Mouse (Mus musculus) adrenal gland, adult 8-10 months (tissue): Measurements from ENCODE around the gene Socs7. TPM values are rescaled to one million over a fixed set of nuclear protein-coding genes. Genes with fewer than 3 reads are reported as not detected.
"Not testable (repeated sequence)": the region's sequence is repeated elsewhere in the genome, so short reads cannot be mapped to it uniquely, and the experiment has no call there.

ENCODE experiments used
- DNase-seq: peaks from one replicate; pipeline ENCODE4 v3.0.0; 2022
- total RNA-seq, 4 experiments: library from RNA; stranded (reverse); gene quantifications; 2 replicates each; pipeline ENCODE4 v1.2.4; 2022

The Socs7 gene
- 10 to 100 TPM; 22.2 to 28.3 (median 24.9) TPM for total RNA-seq

DNA sequence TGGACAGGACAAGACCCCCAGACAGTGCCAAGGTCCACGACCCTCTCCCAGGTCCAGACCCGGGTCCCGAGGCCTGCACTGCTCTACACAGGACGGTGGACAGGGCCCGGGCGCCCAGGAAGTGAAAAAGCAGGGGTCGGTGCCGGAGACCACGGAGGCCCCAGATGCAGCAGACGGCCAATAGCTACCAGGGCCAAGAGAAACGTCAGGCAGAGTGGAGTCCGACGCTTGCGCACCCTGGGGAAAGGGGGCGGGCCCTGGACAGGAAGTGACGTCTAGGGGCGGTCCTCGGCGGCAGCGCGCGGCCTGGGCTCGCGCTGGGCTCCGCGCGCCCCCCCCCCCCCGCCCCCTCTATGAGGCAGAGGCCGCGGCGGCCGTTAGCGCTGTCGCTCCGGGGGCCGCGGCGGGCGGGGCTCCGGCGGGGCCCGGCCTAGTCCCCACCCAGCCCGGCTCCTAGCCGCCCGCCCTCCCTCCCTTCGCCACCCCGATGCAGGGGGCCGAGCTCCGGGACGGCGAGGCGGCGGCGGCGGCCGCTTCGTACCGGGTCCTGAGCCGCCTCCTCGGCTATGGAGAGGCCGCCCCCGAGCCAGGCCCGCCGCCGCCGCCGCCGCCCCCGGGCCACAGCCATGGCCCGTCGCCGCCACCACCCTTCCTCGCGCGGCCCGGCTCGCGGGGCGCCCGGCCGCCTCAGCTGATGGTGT is at the start of gene Socs7:
Gene Socs7, plus strand, starts transcription at position 604 of the 701 bp plus-strand sequence.
- DNase-seq, result peak; percentile 91

DNA sequence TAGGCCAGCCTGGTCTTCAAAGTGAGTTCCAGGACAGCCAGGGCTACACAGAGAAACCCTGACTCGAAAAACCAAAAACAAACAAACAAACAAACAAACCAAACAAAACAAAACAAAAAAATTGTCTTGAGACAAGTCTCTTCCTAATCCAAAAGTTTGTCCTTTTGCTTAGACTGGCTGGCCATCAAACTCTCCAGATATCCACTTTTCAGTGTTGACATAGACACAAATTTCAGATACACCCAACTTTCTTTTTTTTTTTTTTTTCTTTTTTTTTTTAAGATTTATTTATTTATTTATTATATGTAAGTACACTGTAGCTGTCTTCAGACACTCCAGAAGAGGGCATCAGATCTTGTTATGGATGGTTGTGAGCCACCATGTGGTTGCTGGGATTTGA is 49.5 kb upstream of the Socs7 start:
- DNase-seq, result not testable (repeated sequence)

DNA sequence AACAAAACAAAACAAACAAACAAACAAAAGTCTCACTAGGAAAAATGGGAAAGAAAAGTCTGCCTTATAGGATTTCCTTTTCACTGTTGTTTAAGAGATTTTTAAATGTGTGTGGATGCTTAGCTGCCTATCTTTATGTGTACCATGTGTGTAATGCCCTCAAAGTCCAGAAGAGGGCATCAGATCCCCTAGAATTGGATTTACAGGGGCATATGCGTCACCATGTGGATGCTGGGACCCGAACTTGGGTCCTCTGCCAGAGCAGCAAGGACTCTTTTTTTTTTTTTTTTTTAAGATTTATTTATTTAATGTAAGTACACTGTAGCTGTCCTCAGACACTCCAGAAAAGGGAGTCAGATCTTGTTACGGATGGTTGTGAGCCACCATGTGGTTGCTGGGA is 48.2 kb upstream of the Socs7 start:
- DNase-seq, result no peak

DNA sequence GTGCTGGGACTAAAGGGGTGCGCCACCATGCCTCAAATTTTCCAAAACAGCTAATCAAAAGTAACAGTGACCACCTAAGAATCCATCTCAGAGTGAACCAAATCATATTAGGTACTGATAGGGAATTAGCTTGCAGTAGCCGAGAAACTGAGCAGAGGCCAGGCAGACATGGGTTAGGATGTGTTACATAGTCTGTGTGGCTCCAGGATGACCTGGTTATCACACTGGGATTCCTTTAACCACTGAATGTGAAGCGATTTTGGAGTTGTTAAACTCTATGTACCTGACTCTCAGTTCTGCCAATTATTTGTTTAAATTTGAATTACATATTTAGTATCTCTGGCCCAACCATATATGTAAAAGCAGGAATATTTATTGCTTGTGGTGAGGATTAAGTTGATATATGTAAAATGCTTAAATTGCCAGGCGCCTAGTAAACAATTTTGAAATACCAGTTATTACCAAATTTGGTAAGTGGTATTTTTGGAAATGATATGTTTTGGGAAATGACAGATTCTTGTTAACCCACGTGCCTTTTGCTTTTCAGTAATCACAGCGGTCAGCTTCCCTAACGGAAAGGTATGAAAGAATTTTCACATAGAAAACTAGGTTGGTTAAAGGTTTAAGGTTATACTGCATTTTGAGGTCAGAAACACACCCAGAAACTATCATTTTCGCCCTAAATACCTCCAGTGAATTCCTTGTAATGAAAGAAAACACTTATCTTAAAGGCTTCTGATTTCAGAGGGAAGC is 47.4 kb upstream of the Socs7 start:
- DNase-seq, result no peak

DNA sequence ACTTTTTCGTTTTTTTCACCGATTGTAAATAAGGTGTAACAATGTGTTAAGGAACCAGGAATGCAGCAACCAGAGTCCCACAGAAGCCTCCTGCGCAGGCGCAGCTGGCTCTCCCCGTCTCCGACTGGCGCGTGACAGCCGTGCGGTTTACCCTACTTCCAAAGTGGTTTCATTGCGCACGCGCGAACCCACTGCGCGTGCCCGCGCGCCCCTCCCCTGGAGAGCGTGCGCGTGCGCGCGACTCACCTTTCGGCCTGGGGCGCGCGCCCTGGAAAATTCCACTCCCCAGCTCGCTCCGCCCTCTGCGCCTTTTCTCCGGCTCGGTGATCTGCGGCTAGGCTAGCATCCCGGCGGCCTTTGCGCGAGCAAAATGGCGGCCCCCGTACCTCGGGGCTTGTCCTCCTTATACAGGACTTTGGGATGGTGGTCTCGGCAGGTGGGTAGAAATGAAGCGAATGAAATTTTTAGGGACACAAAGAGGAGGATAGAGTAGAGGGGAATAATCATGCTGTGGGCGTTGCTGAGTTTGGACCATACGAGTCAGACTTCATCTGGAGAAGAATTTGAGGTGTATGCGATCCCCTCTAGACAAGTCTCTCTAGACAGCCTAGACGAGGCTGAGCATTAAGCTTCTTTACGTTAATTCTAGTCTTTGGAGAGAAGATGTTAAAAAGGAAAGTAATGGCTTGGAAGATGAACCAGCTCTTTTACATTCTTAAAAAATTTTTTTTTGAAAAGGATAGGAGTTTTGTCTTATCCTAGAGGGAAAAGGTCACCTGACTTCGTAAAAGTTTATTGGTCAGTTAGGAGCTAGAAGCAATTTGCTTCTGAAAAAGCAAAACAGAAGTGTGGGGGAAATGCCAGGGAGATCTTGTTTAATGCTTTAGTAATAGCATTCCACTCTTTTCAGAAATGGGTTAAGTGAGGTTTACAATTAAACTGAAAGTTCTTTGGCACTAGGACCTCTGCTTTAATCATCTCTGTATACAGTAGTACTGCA is 46.5 kb upstream of the Socs7 start, which contains the start of gene Mrpl45:
Gene Mrpl45, plus strand, starts transcription at position 213 of the 1,000 bp plus-strand sequence.
- DNase-seq, result peak; percentile 98

DNA sequence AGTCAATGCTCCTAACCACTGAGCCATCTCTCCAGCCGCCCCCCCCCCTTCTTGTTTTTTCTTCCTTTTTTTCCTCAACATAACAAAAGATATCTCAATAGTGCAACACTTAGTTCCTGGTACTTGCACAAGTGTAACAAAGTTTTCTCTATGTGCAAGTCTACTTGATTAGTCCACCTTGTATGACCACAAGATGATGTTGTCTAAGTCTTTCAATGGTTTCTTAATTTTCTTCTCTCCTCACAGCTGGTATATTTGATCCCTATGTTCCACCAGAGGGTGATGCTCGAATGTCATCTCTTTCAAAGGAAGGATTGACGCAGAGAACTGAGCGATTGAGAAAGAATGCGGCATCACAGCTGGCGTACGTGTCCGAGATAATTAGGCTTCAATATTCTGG is 41.2 kb upstream of the Socs7 start:
- no peak for DNase-seq

DNA sequence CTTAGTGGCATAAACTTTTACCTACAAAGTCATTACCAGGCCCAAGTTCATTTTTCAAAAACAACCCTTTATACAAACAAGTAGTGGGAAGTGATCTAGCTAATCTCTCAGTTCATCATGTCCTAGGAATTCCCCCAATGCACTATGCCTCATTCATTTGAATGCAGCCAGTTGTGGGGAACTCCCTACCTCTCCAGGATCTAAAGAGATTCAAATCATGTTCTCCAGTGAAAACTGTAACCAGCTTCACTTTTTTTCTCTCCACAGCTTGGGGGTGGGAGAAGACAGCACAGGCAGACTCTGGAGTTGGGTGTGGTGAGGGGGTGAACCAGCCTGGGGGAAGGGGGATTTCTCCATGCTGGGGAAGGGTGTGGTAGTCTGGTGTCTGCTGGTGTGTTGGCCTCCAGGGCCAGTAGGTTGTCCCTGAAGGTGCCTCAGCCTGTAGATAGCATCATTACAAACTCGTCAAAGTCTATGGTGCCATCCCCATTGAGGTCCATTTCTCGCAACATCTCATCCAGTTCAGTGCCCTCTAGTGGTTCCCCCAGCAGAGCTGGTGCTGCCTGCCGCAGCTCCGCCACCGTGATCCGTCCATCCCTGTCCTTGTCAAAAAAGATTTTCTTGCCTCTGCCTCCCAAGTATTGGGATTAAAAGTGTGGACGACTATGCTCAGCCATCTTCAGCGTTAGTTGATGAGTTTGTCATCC is 40.3 kb upstream of the Socs7 start:
- DNase-seq, result not testable (repeated sequence)

DNA sequence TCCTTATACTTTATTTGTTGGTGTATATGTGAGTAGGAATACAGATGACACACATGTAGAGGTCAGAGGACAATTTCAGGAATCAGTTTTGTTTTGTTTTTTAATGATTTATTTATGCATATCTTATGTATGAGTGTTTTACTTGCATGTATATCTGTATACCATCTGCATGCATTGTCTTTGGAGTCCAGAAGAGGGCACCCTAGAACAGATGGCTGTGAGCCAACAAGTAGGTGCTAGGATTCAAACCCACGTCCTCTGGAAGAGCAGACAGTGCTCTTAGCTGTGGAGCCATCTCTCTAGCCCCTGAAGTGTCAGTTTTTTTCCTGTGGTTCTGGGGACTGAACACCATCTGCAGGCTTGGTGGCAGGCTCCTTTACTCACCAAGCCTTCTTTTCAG is 37.1 kb upstream of the Socs7 start:
- no peak for DNase-seq

DNA sequence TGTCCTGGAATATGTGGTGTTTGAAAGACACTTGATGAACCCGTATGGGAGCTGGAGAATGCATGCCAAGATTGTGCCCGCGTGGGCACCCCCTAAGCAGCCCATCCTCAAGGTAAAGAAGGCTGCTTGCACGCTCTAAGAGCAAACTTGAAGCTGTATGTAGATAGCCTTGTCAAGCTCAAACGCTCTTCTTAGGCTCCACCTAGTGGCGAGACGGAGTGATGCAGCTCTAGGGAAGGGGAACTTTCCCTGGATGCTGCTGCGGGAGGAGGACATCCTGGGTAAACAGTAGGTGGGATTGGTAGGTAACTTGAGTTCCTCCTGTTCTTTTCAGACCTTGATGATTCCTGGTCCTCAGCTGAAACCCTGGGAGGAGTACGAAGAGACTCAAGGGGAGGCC is 34.2 kb upstream of the Socs7 start:
- DNase-seq, result no peak

DNA sequence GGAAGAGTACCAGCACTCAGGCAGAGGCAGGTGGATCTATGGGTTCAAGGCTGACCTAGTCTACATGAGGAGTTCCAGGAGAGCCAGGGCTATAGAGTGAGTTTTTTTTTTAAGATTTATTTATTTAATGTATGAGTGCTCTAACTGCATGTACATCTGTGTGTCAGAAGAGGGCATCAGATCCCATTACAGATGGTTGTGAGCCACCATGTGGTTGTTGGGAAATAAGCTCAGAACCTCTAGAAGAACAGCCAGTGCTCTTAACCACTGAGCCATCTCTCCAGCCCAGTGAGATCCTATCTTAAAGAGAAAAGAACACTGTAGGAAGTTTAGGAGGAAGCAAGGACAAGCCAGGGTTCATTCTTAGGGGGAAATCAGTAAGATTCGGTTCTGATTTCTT is 32.0 kb upstream of the Socs7 start:
- DNase-seq, result no peak

DNA sequence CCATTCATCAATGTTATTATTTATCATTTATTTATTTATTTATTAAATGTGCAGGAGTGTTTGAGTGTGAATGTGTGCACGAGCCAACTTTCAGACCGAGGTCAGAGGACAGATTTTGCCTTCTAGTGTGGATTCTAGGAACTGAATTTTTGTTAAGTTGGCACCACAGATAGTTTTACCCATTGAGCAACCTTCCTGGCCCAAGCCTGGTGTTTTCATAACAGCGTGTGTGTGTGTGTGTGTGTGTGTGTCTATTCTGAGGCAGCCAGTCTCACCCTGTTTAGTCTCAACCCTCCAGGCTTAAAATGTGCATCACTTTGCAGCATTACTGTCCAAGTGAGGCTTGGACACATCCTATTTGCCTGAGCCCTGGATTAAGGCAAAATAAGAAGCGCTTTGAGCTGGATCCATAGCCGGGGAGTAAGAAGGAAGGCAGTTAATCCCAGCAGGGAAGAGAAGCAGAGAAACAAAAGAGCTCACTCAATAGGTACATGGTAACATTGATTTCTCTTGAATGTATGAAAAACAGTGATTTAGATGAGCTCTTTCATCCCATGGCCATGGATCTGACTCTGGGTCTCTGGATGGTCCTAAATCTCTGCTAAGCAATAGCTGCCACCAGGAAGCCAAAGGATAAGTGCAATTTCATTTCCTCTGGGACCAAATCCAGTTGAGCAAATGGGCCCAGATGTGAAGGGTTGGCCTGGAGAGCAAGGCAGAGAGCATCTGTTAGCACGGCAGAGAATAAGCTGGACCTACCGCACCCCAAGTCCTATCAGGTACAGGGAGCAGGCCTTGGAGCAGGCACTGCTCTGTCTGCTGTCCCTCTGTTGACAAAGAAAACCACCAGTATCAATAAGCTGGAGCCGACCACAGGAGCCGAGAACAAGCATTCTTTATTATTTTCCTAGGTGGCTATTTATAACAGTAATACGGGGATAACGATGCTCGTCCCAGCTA is 30.8 kb upstream of the Socs7 start:
- DNase-seq, result no peak

DNA sequence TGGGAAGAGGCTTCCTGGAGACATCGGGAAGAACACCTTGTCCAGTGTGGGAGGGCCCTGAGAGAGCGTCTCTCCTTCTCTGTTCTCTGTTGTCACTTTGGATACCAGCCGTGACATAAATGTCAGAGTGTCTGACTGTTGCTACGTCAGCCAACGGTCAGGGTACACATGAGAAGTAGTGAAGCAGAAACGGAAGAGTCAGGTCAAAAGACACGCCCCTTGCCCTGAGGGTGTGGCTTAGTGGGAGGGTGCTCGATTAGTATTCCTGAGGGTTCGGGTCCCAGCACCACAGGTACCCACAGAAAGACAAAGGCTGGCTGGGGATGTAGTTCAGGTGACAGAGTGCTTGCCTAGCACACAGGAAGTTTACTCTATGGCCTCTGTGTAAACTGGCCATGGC is 29.3 kb upstream of the Socs7 start:
- DNase-seq, result no peak

DNA sequence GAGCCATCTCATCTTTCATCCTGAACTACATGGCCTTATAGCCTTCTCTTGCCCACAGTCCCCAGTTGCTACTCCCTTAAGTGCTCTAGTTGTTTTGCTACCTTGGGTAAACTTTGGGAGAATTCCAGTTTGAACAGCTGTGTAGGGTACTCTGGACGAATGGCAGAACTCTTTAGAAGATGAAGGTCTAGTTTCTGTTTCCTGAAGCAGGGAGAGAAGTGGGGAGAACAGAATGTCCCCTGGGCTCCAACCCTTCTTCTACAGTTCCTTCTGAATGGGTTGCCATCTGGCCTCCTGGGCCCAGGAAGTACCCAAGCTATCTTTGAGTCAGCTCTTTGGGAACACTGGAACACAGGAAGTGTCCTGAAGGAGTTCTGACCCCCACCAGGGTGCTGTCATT is 28.5 kb upstream of the Socs7 start:
- DNase-seq, result no peak

DNA sequence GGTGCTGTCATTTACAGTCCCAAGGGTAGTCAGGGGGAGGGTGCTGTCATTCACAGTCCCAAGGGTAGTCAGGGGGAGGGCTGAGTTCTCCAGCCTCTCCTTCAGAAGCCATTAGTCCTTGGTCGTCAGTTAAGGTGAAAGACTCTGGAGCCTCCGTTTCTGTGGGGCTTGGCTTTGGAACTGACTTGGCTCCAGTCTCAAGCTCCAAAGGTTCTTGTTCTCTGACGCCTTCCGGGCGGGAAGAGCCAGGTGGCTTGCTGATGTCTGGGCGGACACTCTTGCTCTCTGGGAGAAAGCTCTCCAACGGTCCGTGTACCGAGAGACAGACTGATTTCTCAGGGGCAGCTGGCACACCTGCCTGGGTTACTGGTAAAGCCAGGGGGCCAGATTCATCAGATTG is 28.0 kb upstream of the Socs7 start:
- DNase-seq, result no peak

DNA sequence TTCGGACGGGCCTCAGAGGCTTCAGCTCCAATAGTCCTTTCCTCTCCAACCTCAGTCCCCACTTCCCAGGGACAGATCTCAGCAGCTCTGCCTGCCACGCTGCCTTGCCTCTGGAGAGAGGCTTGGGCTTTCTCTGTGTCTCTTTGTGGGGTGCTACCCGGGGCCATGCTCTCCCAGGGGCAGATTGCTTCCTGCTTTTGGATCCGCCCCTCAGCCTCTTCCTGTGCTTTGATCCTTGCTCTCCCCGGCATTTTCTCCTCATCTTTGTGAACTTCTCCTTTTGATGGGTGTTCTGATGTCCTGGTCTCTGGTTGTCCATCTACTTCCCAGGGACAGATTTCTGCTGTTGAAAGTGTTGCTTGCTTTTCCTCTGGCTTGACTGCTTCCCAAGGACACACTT is 26.1 kb upstream of the Socs7 start:
- DNase-seq, result no peak

DNA sequence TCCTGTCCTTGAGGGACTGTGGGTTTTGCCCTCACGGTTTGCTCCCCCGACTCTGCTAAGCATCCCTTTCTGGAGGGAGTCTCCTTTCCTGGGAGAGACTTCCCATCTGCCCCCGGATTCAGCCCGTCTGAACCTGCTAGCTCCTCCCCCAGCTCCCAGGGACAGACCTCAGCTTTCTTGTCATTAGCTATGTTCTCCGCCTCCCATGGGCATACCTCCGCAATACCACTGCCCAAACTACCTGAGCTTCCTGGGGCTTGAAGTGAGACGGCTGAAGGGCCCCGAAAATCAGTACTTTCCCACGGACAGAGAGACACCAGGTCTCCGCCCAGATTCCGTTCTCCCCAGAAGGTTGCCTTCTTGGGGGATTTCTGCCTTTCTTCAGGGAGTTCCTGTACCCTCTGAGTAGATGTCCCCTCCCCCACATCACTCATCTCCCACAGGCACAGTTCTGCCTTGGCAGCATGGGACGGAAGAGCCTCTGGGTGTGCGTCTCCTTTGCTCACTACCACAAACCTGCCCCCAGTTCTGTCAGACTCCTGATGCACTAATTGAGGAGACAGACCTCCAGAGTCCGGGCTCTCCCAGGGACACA is 25.5 kb upstream of the Socs7 start:
- DNase-seq, result no peak

DNA sequence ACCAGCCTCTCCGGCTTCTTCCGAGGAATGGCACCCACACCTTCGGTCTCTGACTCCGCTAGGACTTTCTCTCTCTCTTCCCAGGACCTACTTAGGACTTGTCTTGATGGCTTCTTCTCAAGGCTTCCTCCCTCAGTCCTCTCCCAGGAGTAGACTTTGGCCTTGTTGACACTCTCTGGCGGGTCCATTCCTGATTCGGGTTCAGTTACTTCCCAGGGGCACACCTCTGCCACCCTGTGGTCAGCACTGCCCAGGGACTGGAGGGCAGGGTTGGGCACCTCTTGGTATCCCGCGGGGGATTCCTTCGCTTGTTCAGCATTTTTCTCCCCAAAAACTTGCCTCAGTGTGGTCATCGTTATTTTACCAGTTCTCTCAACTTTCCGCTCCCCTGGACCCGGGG is 25.0 kb upstream of the Socs7 start:
- no peak for DNase-seq

DNA sequence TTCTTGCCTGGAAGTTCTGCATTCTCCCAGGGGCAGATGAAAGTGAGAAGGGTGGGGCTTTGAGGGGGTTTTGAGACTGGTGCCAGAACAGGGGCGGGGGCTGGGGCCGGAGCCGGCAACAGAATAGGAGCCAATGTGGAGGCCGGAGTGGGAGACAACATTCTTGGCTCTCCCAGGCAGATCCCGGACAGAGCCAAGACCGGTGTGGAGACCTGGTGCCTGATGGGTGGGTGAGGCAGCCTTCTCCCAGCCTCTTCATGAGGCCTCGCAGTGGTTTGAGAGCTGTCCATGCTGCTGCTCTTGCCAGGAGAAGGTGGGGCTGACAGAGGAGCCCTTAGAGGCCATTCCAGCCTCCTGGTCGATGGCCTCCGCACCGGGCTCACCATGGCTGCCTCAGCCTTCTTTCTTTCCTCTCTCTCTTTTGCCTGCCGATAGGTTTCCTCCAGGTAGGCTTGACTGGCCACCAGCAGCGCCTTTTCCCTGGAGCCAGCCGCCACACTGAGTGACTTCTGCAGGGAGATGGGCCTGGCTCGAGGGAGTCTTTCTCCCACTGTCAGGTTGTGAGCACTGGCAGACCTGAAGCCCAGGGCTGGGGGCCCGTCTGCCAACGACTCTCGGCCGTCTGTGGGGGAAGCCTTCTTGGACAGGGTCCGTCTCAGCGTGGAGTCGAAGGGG is 23.9 kb upstream of the Socs7 start:
- no peak for DNase-seq

DNA sequence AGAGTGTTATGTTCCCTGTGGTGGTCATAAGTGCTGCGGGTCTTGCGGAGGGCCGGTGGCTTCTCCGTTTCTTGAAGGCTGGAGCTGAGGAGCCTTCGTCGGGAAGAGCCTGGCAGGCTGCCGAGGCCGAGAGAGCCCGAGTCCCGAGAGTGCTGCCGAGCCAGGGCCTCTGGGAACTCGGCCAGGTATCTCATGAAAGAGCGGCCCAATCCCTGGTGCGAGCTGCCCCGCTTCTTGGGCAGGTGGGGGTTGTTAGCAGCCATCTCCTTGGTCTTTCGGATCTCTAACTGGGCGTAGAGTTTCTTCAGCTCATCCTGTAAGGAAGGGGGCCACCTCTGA is 23.4 kb upstream of the Socs7 start:
- DNase-seq, result peak; percentile 52

DNA sequence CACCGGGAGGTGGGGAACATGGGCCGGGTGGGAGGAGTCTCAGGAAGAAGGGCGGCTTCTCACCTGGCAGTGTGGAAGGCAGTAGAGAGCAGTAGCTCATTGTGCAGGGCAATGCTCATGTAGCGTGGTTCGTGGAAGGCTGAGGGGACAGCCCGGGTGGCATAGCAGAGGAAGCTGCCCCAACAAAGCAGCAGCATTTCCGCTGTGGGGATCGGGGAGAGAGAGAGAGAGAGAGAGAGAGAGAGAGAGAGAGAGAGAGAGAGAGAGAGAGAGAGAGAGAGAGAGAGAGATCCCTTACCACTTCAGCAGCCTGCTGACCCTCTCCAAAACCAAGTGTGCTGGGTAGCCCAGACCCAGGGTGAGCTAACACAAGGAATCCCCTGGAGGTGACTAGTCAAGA is 19.2 kb upstream of the Socs7 start:
- DNase-seq, result no peak
